8 mouse cellular contexts compared by ENCODE assay signal in the genomic region with DNA sequence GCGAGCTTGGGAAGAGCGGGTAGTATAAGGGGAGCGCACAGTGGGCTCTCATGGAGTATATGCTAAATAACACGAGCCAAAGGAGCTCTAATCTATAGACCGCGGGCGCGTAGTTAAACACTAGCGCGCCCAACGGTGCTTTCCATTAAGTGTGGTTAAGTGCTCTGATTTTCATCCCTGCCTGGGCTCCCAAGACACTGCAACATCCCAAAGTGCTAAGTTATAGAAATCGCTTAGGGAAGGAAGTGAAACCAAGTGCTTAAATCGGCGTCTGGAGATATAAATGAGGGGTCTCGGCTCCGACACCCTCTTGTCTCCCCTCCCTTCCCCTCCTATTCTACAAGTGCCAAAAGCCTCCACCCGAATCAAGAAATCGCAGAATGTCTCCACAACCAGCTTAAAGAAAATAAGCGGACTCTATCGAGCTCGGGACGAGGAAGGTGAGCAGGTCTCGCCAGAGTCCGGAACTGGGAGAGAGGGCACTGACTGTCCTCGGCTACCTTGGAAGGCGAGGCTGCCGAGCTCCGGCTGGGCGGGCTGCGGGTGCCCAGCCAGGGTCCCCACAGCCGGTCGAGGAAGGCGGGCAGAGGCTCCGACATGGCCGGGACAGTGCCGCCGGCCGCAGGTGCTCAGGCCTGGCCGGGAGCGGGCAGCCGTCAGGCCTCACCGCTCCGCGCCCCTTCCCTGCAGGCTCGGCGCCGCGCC. TPM values are rescaled to one million over a fixed set of nuclear protein-coding genes. Genes with fewer than 3 reads are reported as not detected.
DNase-seq lines count a peak whose midpoint lies in the region; ATAC-seq and TF ChIP-seq lines count a peak whose summit lies in the region.

No protein-coding gene starts in this region.

- peaks cover 3 to 13% of the 10 kb centered on the region in 2 experiments; a peak in 2 of 4 replicates for H3K4me1 ChIP-seq in MEL (ENCODE audit: control insufficient read depth in 1 of 2, insufficient read depth in 2 of 2, low read length in 2 of 2)
- H3K4me1 ChIP-seq in hindbrain, embryonic 15.5 days (replicated peaks), result peaks cover 21% of the 10 kb centered on the region
- H3K4me1 ChIP-seq in stomach, embryonic 16.5 days (ENCODE audit: control insufficient read depth, insufficient read depth, low read length), result peaks cover 7% of the 10 kb centered on the region

- TF ChIP-seq RAD21 in MEL (IDR thresholded peaks at IDR 0.05; ENCODE audit: low read depth, low read length), result no peak

- WGBS in hindbrain, embryonic 15.5 days, result 0% methylated on average over 48 of the region's 48 CpGs
- WGBS in stomach, embryonic 16.5 days, result under 1% methylated on average over 45 of the region's 48 CpGs

- peak; percentile 15 to 17 for DNase-seq in left cerebral cortex, adult 2 months (ENCODE audit: extremely low spot score in 1 of 2, low spot score in 2 of 2)
- no peak for DNase-seq in left cerebral cortex, adult 11 months (ENCODE audit: low spot score)
- DNase-seq in MEL (ENCODE audit: low read depth, low spot score), result peak; percentile 81
- peak; percentile 26 for DNase-seq in embryo, embryonic 11.5 days (ENCODE audit: low read depth, low spot score)
- peak; percentile 44 for DNase-seq in lung, postnatal 25 days (ENCODE audit: low spot score)
- DNase-seq in spleen, postnatal 36 days (ENCODE audit: low spot score in 2 of 2), result no peak

- peak overlapping the region; percentile 86 for H3K4me3 ChIP-seq in left cerebral cortex, adult 2 months
- H3K4me3 ChIP-seq in MEL (ENCODE audit: control insufficient read depth in 1 of 2, insufficient read depth in 1 of 2, low read depth in 2 of 2, low read length in 2 of 2), result peak overlapping the region; percentile 94 to 95
- peak overlapping the region; percentile 99 for H3K4me3 ChIP-seq in hindbrain, embryonic 15.5 days
- peak overlapping the region; percentile 96 for H3K4me3 ChIP-seq in stomach, embryonic 16.5 days (replicated peaks; ENCODE audit: low read length)

- TF ChIP-seq EP300 in MEL (IDR thresholded peaks at IDR 0.05; ENCODE audit: low read depth in 1 of 2, low read length in 2 of 2), result no peak

- no peaks in the 10 kb centered on the region for H3K27me3 ChIP-seq in MEL (ENCODE audit: control insufficient read depth in 1 of 2, insufficient read depth in 2 of 2, low read length in 2 of 2)
- no peaks in the 10 kb centered on the region for H3K27me3 ChIP-seq in hindbrain, embryonic 15.5 days
- no peaks in the 10 kb centered on the region for H3K27me3 ChIP-seq in stomach, embryonic 16.5 days (ENCODE audit: control insufficient read depth, insufficient read depth, low read length)

- peak overlapping the region; percentile 87 for H3K4me2 ChIP-seq in hindbrain, embryonic 15.5 days
- H3K4me2 ChIP-seq in stomach, embryonic 16.5 days (ENCODE audit: low read depth, low read length), result peak overlapping the region; percentile 68

- peaks cover 46% of the 10 kb centered on the region for H3K79me2 ChIP-seq in MEL (ENCODE audit: control insufficient read depth, insufficient read depth, low read length, poor library complexity)

- intact Hi-C loops in left cerebral cortex, adult 2 months (cut with DNase I), result loop anchor here (2.0 to 5.0 kb wide), 5 partner anchors 37 to 536 kb away; a partner anchor contains a TSS

- TF ChIP-seq POLR2A in MEL (IDR thresholded peaks at IDR 0.05; ENCODE audit: control insufficient read depth in 1 of 2, insufficient read depth in 1 of 2, low read depth in 1 of 2, low read length in 2 of 2, poor library complexity in 1 of 2), result no peak

- H3K9ac ChIP-seq in MEL (ENCODE audit: control insufficient read depth, low read depth, low read length, poor library complexity, severe bottlenecking), result peak overlapping the region; percentile 74
- peak overlapping the region; percentile 91 for H3K9ac ChIP-seq in hindbrain, embryonic 15.5 days
- H3K9ac ChIP-seq in stomach, embryonic 16.5 days (ENCODE audit: low read length), result peak overlapping the region; percentile 94

- H3K36me3 ChIP-seq in MEL (ENCODE audit: control insufficient read depth in 1 of 2, insufficient read depth in 2 of 2, low read length in 2 of 2), result peaks cover 0 to 27% of the 10 kb centered on the region in 2 experiments; a peak in 2 of 4 replicates
- no peaks in the 10 kb centered on the region for H3K36me3 ChIP-seq in hindbrain, embryonic 15.5 days
- no peaks in the 10 kb centered on the region for H3K36me3 ChIP-seq in stomach, embryonic 16.5 days (ENCODE audit: control insufficient read depth, insufficient read depth, low read length)

- H3K9me3 ChIP-seq in MEL (replicated peaks; ENCODE audit: insufficient read depth, low read length), result no peaks in the 10 kb centered on the region
- H3K9me3 ChIP-seq in hindbrain, embryonic 15.5 days, result no peaks in the 10 kb centered on the region
- H3K9me3 ChIP-seq in stomach, embryonic 16.5 days (replicated peaks; ENCODE audit: control insufficient read depth, low read length), result no peaks in the 10 kb centered on the region

- peak overlapping the region; percentile 83 for H3K27ac ChIP-seq in left cerebral cortex, adult 2 months
- peak overlapping the region; percentile 81 for H3K27ac ChIP-seq in MEL (ENCODE audit: control insufficient read depth, low read depth, low read length)
- peak overlapping the region; percentile 88 for H3K27ac ChIP-seq in hindbrain, embryonic 15.5 days (replicated peaks)
- peak overlapping the region; percentile 72 for H3K27ac ChIP-seq in stomach, embryonic 16.5 days (ENCODE audit: low read length)

- no peak for TF ChIP-seq CTCF in left cerebral cortex, adult 2 months (IDR thresholded peaks at IDR 0.05)
- no peak for TF ChIP-seq CTCF in MEL (IDR thresholded peaks at IDR 0.05 in 2 of 3, conservative IDR thresholded peaks at IDR 0.05 in 1 of 3; ENCODE audit: control insufficient read depth in 1 of 3, insufficient read depth in 1 of 3, low read depth in 2 of 3, low read length in 3 of 3, poor library complexity in 1 of 3, severe bottlenecking in 1 of 3)

- peak; percentile 82 for ATAC-seq in hindbrain, embryonic 15.5 days (ENCODE audit: low FRiP score, low read depth)
- ATAC-seq in stomach, embryonic 16.5 days (ENCODE audit: insufficient read depth, low FRiP score), result peak; percentile 73

TF ChIP-seq in MEL, 35 proteins besides CTCF, POLR2A, EP300 and RAD21 (continues in another document):
- no peak for TF ChIP-seq ETS1 (IDR thresholded peaks at IDR 0.05; ENCODE audit: low read depth, low read length)
- TF ChIP-seq USF1 (IDR thresholded peaks at IDR 0.05; ENCODE audit: low read depth, low read length), result peak; percentile 6; the same call in 1 of the 2 replicates
- TF ChIP-seq ELF1 (IDR thresholded peaks at IDR 0.05; ENCODE audit: low read depth, low read length), result no peak
- TF ChIP-seq POLR2AphosphoS2 (IDR thresholded peaks at IDR 0.05; ENCODE audit: low read length), result 0 out of 2 replicates have a peak, but pooled peaks have one; percentile 4
- TF ChIP-seq SMC3 (IDR thresholded peaks at IDR 0.05; ENCODE audit: low read depth, low read length), result no peak
- TF ChIP-seq CHD1 (IDR thresholded peaks at IDR 0.05; ENCODE audit: low read depth, low read length), result no peak
- no peak for TF ChIP-seq NRF1 (IDR thresholded peaks at IDR 0.05; ENCODE audit: insufficient read depth, low read depth, low read length, poor library complexity, severe bottlenecking)
- TF ChIP-seq ZNF384 (IDR thresholded peaks at IDR 0.05; ENCODE audit: low read depth, low read length), result no peak
- no peak for TF ChIP-seq MEF2A (IDR thresholded peaks at IDR 0.05; ENCODE audit: extremely low read depth, insufficient replicate concordance, low read depth, low read length, poor library complexity, severe bottlenecking)
- no peak for TF ChIP-seq BHLHE40 (IDR thresholded peaks at IDR 0.05; ENCODE audit: borderline replicate concordance, low read depth, low read length)
- TF ChIP-seq GATA1 (IDR thresholded peaks at IDR 0.05; ENCODE audit: low read depth, low read length), result peak; percentile 9; the same call in 1 of the 2 replicates
- no peak for TF ChIP-seq KAT2A (conservative IDR thresholded peaks at IDR 0.05; ENCODE audit: low read depth, low read length)
- 0 out of 2 replicates have a peak, but pooled peaks have one; percentile 38 for TF ChIP-seq HCFC1 (IDR thresholded peaks at IDR 0.05; ENCODE audit: low read depth, low read length)
- no peak for TF ChIP-seq E2F4 (IDR thresholded peaks at IDR 0.05; ENCODE audit: borderline replicate concordance, low read depth, low read length)

RNA-seq across cellular contexts. Expression of a gene that starts 0.6 kb away (rescaled TPM):
- 10 to 100 TPM; 46.9 to 47.4 TPM for total RNA-seq in left cerebral cortex, adult 2 months (2021)
- 34.2 and 43.6 TPM in 2 replicates for total RNA-seq in MEL (2012; rRNA removed)
- 10 to 100 TPM in 1 of 2 experiments, not detected in 1; 64.1 TPM for polyA plus RNA-seq in MEL (2012; ENCODE audit: insufficient read depth in 1 of 2, insufficient read length in 2 of 2, low read depth in 1 of 2, low replicate concordance in 2 of 2, missing spikeins in 1 of 2)
- polyA plus RNA-seq in hindbrain, embryonic 15.5 days (2015; fragmentation: Nextera tagmentation; extraction: Ambion mirVana), result 53.9 and 57.2 TPM in 2 replicates
- 80.6 and 83.2 TPM in 2 replicates for polyA plus RNA-seq in stomach, embryonic 16.5 days (2015; fragmentation: Nextera tagmentation; extraction: Ambion mirVana)

RNA-seq across cellular contexts. Expression of a gene that starts 36.5 kb away (rescaled TPM):
- 10 to 100 TPM; 21.8 to 24.8 TPM for total RNA-seq in left cerebral cortex, adult 2 months (2021)
- 42.3 and 51.8 TPM in 2 replicates for total RNA-seq in MEL (2012; rRNA removed)
- polyA plus RNA-seq in MEL (2012; ENCODE audit: insufficient read depth in 1 of 2, insufficient read length in 2 of 2, low read depth in 1 of 2, low replicate concordance in 2 of 2, missing spikeins in 1 of 2), result 10 to 100 TPM in 1 of 2 experiments, not detected in 1; 72.0 TPM
- polyA plus RNA-seq in hindbrain, embryonic 15.5 days (2015; fragmentation: Nextera tagmentation; extraction: Ambion mirVana), result 21.3 and 21.5 TPM in 2 replicates
- polyA plus RNA-seq in stomach, embryonic 16.5 days (2015; fragmentation: Nextera tagmentation; extraction: Ambion mirVana), result 23.9 and 26.1 TPM in 2 replicates

RNA-seq across cellular contexts. Expression of a gene that starts 36.7 kb away (rescaled TPM):
- total RNA-seq in left cerebral cortex, adult 2 months (2021), result 1 to 10 TPM; 1.1 to 1.4 TPM
- 0.36 and 0.58 TPM in 2 replicates for total RNA-seq in MEL (2012; rRNA removed)
- polyA plus RNA-seq in MEL (2012; ENCODE audit: insufficient read depth in 1 of 2, insufficient read length in 2 of 2, low read depth in 1 of 2, low replicate concordance in 2 of 2, missing spikeins in 1 of 2), result under 1 TPM in 1 of 2 experiments, not detected in 1; 0.33 TPM
- 0.91 and 0.98 TPM in 2 replicates for polyA plus RNA-seq in hindbrain, embryonic 15.5 days (2015; fragmentation: Nextera tagmentation; extraction: Ambion mirVana)
- 0.27 TPM in 1 of 2 replicates, not detected in the other for polyA plus RNA-seq in stomach, embryonic 16.5 days (2015; fragmentation: Nextera tagmentation; extraction: Ambion mirVana)

RNA-seq across cellular contexts. Expression of a gene that starts 41.2 kb away (rescaled TPM):
- 1 to 10 TPM; 7.1 to 9.7 TPM for total RNA-seq in left cerebral cortex, adult 2 months (2021)
- total RNA-seq in MEL (2012; rRNA removed), result 217 and 236 TPM in 2 replicates
- 100 to 1,000 TPM in 1 of 2 experiments, not detected in 1; 164 TPM for polyA plus RNA-seq in MEL (2012; ENCODE audit: insufficient read depth in 1 of 2, insufficient read length in 2 of 2, low read depth in 1 of 2, low replicate concordance in 2 of 2, missing spikeins in 1 of 2)
- 10.1 and 11.5 TPM in 2 replicates for polyA plus RNA-seq in hindbrain, embryonic 15.5 days (2015; fragmentation: Nextera tagmentation; extraction: Ambion mirVana)
- polyA plus RNA-seq in stomach, embryonic 16.5 days (2015; fragmentation: Nextera tagmentation; extraction: Ambion mirVana), result 15.8 and 26.4 TPM in 2 replicates

Comparison
In these comparisons a context has a peak if more than half of its experiments do, and no peak if none do; other contexts are left out.
1. DNase-seq: peak in left cerebral cortex, adult 2 months (2 of 2), MEL (single experiment), embryo, embryonic 11.5 days (single experiment) and lung, postnatal 25 days (single experiment); none in left cerebral cortex, adult 11 months (single experiment) and spleen, postnatal 36 days (0 of 2).
2. Peak in every context shown above with its lines, with median percentiles within 50 percentile points of each other: H3K27ac ChIP-seq, H3K4me3 ChIP-seq and H3K9ac ChIP-seq.